Mouse (Mus musculus) liver, embryonic 15.5 days (tissue): Measurements from ENCODE around the gene Rps19. TPM values are rescaled to one million over a fixed set of nuclear protein-coding genes. Genes with fewer than 3 reads are reported as not detected.
A peak's percentile ranks its signal among the peaks of the same experiment; 100 is the strongest.

Source experiments
- ATAC-seq: fragments of 200-750 bp; cut with Nextera tagmentation; 2 replicates; pipeline ENCODE4 v1.8.0; 2017; ENCODE audit warnings: moderate number of reproducible peaks, mild to moderate bottlenecking, moderate library complexity; ENCODE audit not compliant: insufficient read depth
- H3K27ac ChIP-seq: fragments of 300-500 bp; sonication (generic); replicated peaks from 2 replicates; pipeline ENCODE4 v1.5.1; 2015; ENCODE audit warnings: mild to moderate bottlenecking, inconsistent platforms
- H3K27me3 ChIP-seq: fragments of 300-500 bp; sonication (generic); 2 replicates; pipeline ENCODE4 v1.6.1; 2015; ENCODE audit warnings: mild to moderate bottlenecking, inconsistent platforms
- H3K36me3 ChIP-seq: fragments of 300-500 bp; sonication (generic); replicated peaks from 2 replicates; pipeline ENCODE4 v1.6.1; 2015; ENCODE audit warnings: moderate library complexity, mild to moderate bottlenecking, inconsistent platforms
- H3K4me1 ChIP-seq: fragments of 300-500 bp; sonication (generic); replicated peaks from 2 replicates; pipeline ENCODE4 v1.6.1; 2015; ENCODE audit warnings: inconsistent platforms
- H3K4me2 ChIP-seq: fragments of 300-500 bp; sonication (generic); 2 replicates; pipeline ENCODE4 v1.6.1; 2015; ENCODE audit warnings: moderate library complexity, mild to moderate bottlenecking, inconsistent platforms
- H3K4me3 ChIP-seq: fragments of 300-500 bp; sonication (generic); replicated peaks from 2 replicates; pipeline ENCODE4 v1.5.1; 2015; ENCODE audit warnings: mild to moderate bottlenecking, inconsistent platforms
- H3K9ac ChIP-seq: fragments of 300-500 bp; sonication (generic); 2 replicates; pipeline ENCODE4 v1.6.1; 2015; ENCODE audit warnings: moderate library complexity, mild to moderate bottlenecking, inconsistent platforms
- H3K9me3 ChIP-seq: fragments of 300-500 bp; sonication (generic); replicated peaks from 2 replicates; pipeline ENCODE4 v1.6.1; 2016; ENCODE audit warnings: inconsistent platforms
- WGBS: fragments of 180-500 bp; shearing (Covaris S2); methylation state at CpG from one replicate; pipeline ENCODE4 v1.1.7; 2015; ENCODE audit warnings: mixed read lengths; ENCODE audit not compliant: insufficient replicate concordance; 5-methylcytosine and 5-hydroxymethylcytosine counted together
- polyA plus RNA-seq: library from polyadenylated mRNA; unstranded; fragments of >200 nt; fragmentation: Nextera tagmentation; extraction: Ambion mirVana; gene quantifications from 2 replicates; pipeline ENCODE4 v1.2.1, GENCODE M21; 2015

The Rps19 gene
- polyA plus RNA-seq, 1 experiment from 2014 or later = 1,167 TPM

- peaks cover 68% of the 10 kb centered on the region for H3K4me1 ChIP-seq
- peaks cover 6% of the 10 kb centered on the region; the same call in 1 of the 2 replicates for H3K36me3 ChIP-seq
- peak within 1 kb of the TSS; percentile 93 for H3K4me2 ChIP-seq
- ATAC-seq = peak; percentile 59
- peak within 1 kb of the TSS; percentile 72 for H3K4me3 ChIP-seq
- H3K27ac ChIP-seq = peak within 1 kb of the TSS; percentile 93
- no peaks in the 10 kb centered on the region for H3K27me3 ChIP-seq
- H3K9ac ChIP-seq = peak within 1 kb of the TSS; percentile 79
- no peaks in the 10 kb centered on the region for H3K9me3 ChIP-seq
- WGBS = 1% methylated on average over 55 of the region's 68 CpGs
Measured at GRCm38 (mm10) chr7:24902630-24903443, 18.7 kb downstream of the Rps19 start, which contains the start of gene Arhgef1. TSS of gene Arhgef1 (plus strand) at chr7:24902912.

- H3K4me1 ChIP-seq = peaks cover 65% of the 10 kb centered on the region
- WGBS = 7% methylated on average over 10 of the region's 10 CpGs
- ATAC-seq = no peak
- H3K9ac ChIP-seq = peak overlapping the region; percentile 79
- H3K27ac ChIP-seq = peak overlapping the region; percentile 93
- H3K4me3 ChIP-seq = peak overlapping the region; percentile 72
- no peaks in the 10 kb centered on the region for H3K9me3 ChIP-seq
- peaks cover 11% of the 10 kb centered on the region for H3K36me3 ChIP-seq
- peak overlapping the region; percentile 93 for H3K4me2 ChIP-seq
- H3K27me3 ChIP-seq = no peaks in the 10 kb centered on the region
Measured at GRCm38 (mm10) chr7:24903444-24903825, 19.3 kb downstream of the Rps19 start.

DNA sequence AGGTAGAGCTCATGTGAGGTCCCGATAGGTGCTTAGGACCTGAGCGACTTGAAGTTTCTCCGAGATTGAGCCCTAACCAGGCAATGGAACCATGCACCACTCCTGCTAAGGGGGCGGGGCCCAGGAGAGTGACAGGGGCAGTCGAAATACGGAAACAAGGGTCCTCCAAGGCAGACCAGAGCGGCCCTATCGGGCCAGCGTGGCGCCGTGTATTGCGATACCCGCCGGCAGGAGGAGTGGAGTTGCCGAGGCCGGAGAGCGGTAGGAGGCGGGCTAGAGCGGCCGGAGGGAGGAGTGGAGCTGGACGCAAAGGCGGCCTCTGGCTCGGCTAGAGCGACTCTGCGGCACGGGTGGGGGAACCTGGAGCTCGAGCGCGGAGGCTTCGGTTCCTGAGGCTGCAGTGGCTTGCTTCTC, 19.9 kb downstream of the Rps19 start:
- Histone ChIP-seq H3K4me3 (peak overlapping the region; percentile 72), H3K27me3 (no peaks in the 10 kb centered on the region), H3K4me2 (peak overlapping the region; percentile 93), H3K9me3 (no peaks in the 10 kb centered on the region), H3K36me3 (peaks cover 17% of the 10 kb centered on the region), H3K4me1 (peaks cover 65% of the 10 kb centered on the region), H3K27ac (peak overlapping the region; percentile 93), H3K9ac (peak overlapping the region; percentile 79)
- WGBS = under 1% methylated on average over 30 of the region's 30 CpGs
- ATAC-seq = peak; percentile 94

GRCm38 (mm10) chr7:24904936-24905335, 20.8 kb downstream of the Rps19 start:
- Histone ChIP-seq H3K4me2 (peak overlapping the region; percentile 93), H3K4me3 (peak overlapping the region; percentile 72), H3K27ac (peak overlapping the region; percentile 93), H3K4me1 (peaks cover 65% of the 10 kb centered on the region), H3K36me3 (peaks cover 22% of the 10 kb centered on the region), H3K9me3 (no peaks in the 10 kb centered on the region), H3K9ac (peak overlapping the region; percentile 74), H3K27me3 (no peaks in the 10 kb centered on the region)
- WGBS = 11% methylated on average over 3 of the region's 3 CpGs
- ATAC-seq = 0 out of 2 replicates have a peak, but pooled peaks have one; percentile 7

GRCm38 (mm10) chr7:24906551-24906950, 22.4 kb downstream of the Rps19 start:
- H3K36me3 ChIP-seq = peaks cover 31% of the 10 kb centered on the region
- no peak overlapping the region for H3K4me3 ChIP-seq
- H3K27me3 ChIP-seq = no peaks in the 10 kb centered on the region
- H3K4me1 ChIP-seq = peaks cover 59% of the 10 kb centered on the region
- no peak for ATAC-seq
- no peaks in the 10 kb centered on the region for H3K9me3 ChIP-seq
- H3K9ac ChIP-seq = no peak overlapping the region
- no peak overlapping the region; the same call in 1 of the 2 replicates for H3K27ac ChIP-seq
- 14% methylated on average over 6 of the region's 6 CpGs for WGBS
- H3K4me2 ChIP-seq = peak overlapping the region; percentile 93

- peaks cover 37% of the 10 kb centered on the region for H3K36me3 ChIP-seq
- H3K27me3 ChIP-seq = no peaks in the 10 kb centered on the region
- 34% methylated on average over 13 of the region's 13 CpGs for WGBS
- H3K27ac ChIP-seq = no peak overlapping the region; the same call in 1 of the 2 replicates
- ATAC-seq = no peak
- H3K9ac ChIP-seq = no peak overlapping the region
- H3K4me3 ChIP-seq = no peak overlapping the region
- no peak overlapping the region for H3K4me2 ChIP-seq
- no peaks in the 10 kb centered on the region for H3K9me3 ChIP-seq
- H3K4me1 ChIP-seq = peaks cover 52% of the 10 kb centered on the region
Measured at GRCm38 (mm10) chr7:24907211-24907748, 23.1 kb downstream of the Rps19 start.

GRCm38 (mm10) chr7:24912480-24912879, 28.3 kb downstream of the Rps19 start:
- no peak for ATAC-seq
- Histone ChIP-seq H3K36me3 (peaks cover 61% of the 10 kb centered on the region), H3K9me3 (no peaks in the 10 kb centered on the region), H3K4me3 (no peak overlapping the region), H3K27ac (no peak overlapping the region), H3K27me3 (no peaks in the 10 kb centered on the region), H3K4me1 (peaks cover 5% of the 10 kb centered on the region), H3K9ac (no peak overlapping the region), H3K4me2 (no peak overlapping the region)
- WGBS = 86% methylated on average over 14 of the region's 14 CpGs

DNA sequence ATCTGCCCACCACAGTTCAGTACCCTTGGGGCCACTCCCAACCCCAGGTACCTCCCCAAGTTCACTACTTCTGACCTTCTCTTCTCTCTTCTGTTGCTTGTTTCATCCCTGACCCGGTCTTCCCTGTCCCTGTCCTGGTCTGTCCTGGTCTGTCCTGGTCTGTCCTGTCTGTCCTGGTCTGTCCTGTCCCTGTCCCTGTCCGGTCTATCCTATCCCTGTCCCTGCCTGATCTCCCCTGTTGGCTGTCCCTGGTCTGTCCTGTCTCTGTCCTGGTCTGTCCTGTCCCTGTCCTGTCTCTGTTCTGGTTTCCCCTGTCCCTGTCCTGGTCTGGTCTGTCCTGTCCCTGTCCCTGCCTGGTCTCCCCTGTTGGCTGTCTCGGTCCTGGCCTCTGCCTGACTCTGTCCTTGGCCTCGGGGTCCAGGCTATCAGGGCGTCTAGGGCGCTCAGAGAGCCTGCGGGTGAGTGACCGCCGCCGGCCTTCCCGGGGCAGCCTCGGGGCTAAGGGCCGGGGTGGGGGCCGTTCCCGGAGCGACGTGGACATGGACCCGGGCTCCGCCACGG, 34.7 kb downstream of the Rps19 start:
- no peak overlapping the region for H3K27ac ChIP-seq
- no peak for ATAC-seq
- no peak overlapping the region for H3K9ac ChIP-seq
- no peak overlapping the region for H3K4me3 ChIP-seq
- H3K4me2 ChIP-seq = no peak overlapping the region
- H3K9me3 ChIP-seq = no peaks in the 10 kb centered on the region
- WGBS = 86% methylated on average over 20 of the region's 20 CpGs
- H3K27me3 ChIP-seq = no peaks in the 10 kb centered on the region
- peaks cover 74% of the 10 kb centered on the region for H3K36me3 ChIP-seq
- H3K4me1 ChIP-seq = no peaks in the 10 kb centered on the region

GRCm38 (mm10) chr7:24919728-24920127, 35.6 kb downstream of the Rps19 start:
- WGBS = 79% methylated on average over 9 of the region's 9 CpGs
- no peaks in the 10 kb centered on the region for H3K4me1 ChIP-seq
- no peaks in the 10 kb centered on the region for H3K9me3 ChIP-seq
- ATAC-seq = no peak
- H3K4me3 ChIP-seq = no peak overlapping the region
- no peak overlapping the region for H3K4me2 ChIP-seq
- H3K36me3 ChIP-seq = peaks cover 83% of the 10 kb centered on the region
- H3K27me3 ChIP-seq = no peaks in the 10 kb centered on the region
- no peak overlapping the region for H3K9ac ChIP-seq
- no peak overlapping the region for H3K27ac ChIP-seq

DNA sequence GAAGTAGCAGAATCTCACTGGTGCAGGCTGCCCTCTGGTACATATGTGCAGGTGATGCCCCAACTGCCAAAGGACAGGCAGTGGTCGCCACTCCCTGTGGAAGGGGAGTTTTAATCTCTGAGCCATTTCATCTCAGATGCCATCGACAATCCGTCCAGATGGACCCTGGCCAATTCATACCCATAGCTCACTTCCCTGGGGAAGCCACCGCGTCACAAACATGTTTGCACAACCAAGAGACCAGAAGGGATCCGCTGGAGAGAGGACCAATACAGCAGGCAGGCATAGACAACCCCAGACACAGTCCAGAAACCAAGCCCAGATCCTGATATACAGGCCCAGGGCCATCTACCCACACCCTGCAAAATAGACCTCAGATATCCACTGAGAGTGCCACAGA, 46.3 kb downstream of the Rps19 start:
- ATAC-seq = no peak
- H3K4me1 ChIP-seq = no peaks in the 10 kb centered on the region
- WGBS = 49% methylated on average over 6 of the region's 6 CpGs
- peaks cover 73% of the 10 kb centered on the region for H3K27me3 ChIP-seq
- peaks cover 16% of the 10 kb centered on the region for H3K36me3 ChIP-seq
- H3K27ac ChIP-seq = no peak overlapping the region
- H3K9ac ChIP-seq = no peak overlapping the region
- H3K4me3 ChIP-seq = no peak overlapping the region
- no peaks in the 10 kb centered on the region for H3K9me3 ChIP-seq
- H3K4me2 ChIP-seq = no peak overlapping the region

DNA sequence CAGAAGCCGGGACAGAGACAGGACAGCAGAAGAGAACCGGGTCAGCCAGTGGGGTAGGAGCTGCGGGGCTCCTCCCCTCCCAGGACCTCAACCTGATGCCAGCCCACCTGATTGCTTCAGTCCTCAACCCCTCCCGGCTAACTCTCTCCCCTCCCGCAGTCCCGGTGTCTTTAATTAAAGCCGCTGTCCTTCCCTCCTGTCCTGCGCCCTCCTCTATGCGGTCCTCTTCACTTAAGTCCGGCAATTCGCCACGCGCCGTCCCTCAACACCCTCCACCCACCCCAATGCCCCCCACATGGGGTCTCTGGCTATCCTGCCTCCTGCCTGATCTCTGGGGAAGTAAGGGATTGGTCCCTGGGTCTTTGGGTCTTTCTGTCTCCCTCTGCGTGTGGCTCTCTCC, 47.5 kb downstream of the Rps19 start:
- WGBS = 2% methylated on average over 15 of the region's 15 CpGs
- Histone ChIP-seq H3K4me2 (no peak overlapping the region), H3K27me3 (peaks cover 84% of the 10 kb centered on the region)

More for the DNA sequence above, 47.5 kb downstream of the Rps19 start:
- H3K27ac ChIP-seq = no peak overlapping the region
- H3K9me3 ChIP-seq = no peaks in the 10 kb centered on the region
- H3K4me3 ChIP-seq = no peak overlapping the region
- H3K9ac ChIP-seq = no peak overlapping the region
- no peak for ATAC-seq
- 0 out of 2 replicates have a peak, but pooled peaks cover 5% of the 10 kb centered on the region for H3K36me3 ChIP-seq
- H3K4me1 ChIP-seq = no peaks in the 10 kb centered on the region
